Comparison of ENCODE assay signal across 28 mouse cellular contexts in the genomic region with DNA sequence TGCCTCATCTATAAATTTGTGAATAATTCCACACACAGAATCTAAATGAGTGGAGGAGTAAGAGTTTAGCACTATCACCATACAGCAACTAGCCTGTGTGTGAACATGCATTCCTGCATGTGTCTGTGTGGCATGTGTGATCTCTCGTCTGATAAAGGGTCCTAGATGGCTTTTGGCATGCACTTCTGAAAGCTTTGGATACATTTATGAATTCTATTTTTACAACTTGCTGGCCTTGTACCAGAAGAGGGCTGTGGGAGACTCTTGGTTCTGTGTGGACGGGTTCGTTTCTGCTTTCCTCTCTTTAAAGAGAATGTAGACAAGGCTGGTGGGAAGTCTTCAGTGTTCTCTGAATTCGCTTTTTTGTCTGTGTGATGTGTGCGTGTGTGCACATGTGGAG.
DNase-seq lines count a peak whose midpoint lies in the region; ATAC-seq and TF ChIP-seq lines count a peak whose summit lies in the region.
"Had no signal": no experiment of that assay in that cellular context is flagged by ENCODE, and none has a peak within 500 bp of the region (broad histone marks: within the 10 kb centered on the region; RNA-seq: fewer than 3 reads in every experiment).

No protein-coding gene starts in this region.

- intact Hi-C loops in heart, adult 2 months (cut with DNase I): no loop called here

- H3K4me3 ChIP-seq in heart, embryonic 11.5 days (ENCODE audit: low read depth, low read length): no peak overlapping the region
- no peak overlapping the region for H3K4me3 ChIP-seq in heart, embryonic 16.5 days (ENCODE audit: low read length)
- H3K4me3 ChIP-seq in heart, adult 2 months: no peak overlapping the region
- H3K4me3 ChIP-seq in kidney, postnatal 0 days (replicated peaks; ENCODE audit: low read depth, low read length): no peak overlapping the region
- H3K4me3 ChIP-seq in kidney, adult 2 months (ENCODE audit: insufficient read depth, low read depth, low read length): no peak overlapping the region
- H3K4me3 ChIP-seq in embryonic fibroblast, embryonic 13.5 days (ENCODE audit: insufficient read depth, low read length): no peak overlapping the region
- H3K4me3 ChIP-seq: embryonic facial prominence, embryonic 10.5 days; embryonic facial prominence, embryonic 15.5 days; forebrain, embryonic 13.5 days; hindbrain, embryonic 10.5 days; hindbrain, embryonic 15.5 days; limb, embryonic 13.5 days had no signal

- no peak for TF ChIP-seq CTCF in heart, adult 2 months (IDR thresholded peaks at IDR 0.05)
- no peak for TF ChIP-seq CTCF in kidney, postnatal 0 days (IDR thresholded peaks at IDR 0.05; ENCODE audit: low read depth)
- TF ChIP-seq CTCF in kidney, adult 2 months (conservative IDR thresholded peaks at IDR 0.05; ENCODE audit: insufficient read depth, insufficient read length, low read depth, low read length): no peak
- TF ChIP-seq CTCF in embryonic fibroblast, embryonic 13.5 days (IDR thresholded peaks at IDR 0.05; ENCODE audit: borderline replicate concordance, insufficient read depth, low read length): no peak

- no peak overlapping the region for H3K4me2 ChIP-seq in heart, embryonic 11.5 days
- H3K4me2 ChIP-seq in heart, embryonic 16.5 days (ENCODE audit: low read depth, low read length): no peak overlapping the region
- H3K4me2 ChIP-seq in kidney, postnatal 0 days (ENCODE audit: low read length): no peak overlapping the region
- H3K4me2 ChIP-seq: embryonic facial prominence, embryonic 15.5 days; forebrain, embryonic 13.5 days; hindbrain, embryonic 15.5 days; limb, embryonic 13.5 days; liver, embryonic 11.5 days; midbrain, embryonic 11.5 days had no signal

- no peaks in the 10 kb centered on the region for H3K9me3 ChIP-seq in heart, embryonic 11.5 days (replicated peaks; ENCODE audit: control insufficient read depth, low read length)
- no peaks in the 10 kb centered on the region for H3K9me3 ChIP-seq in heart, embryonic 16.5 days (replicated peaks; ENCODE audit: control insufficient read depth, low read length)
- no peaks in the 10 kb centered on the region for H3K9me3 ChIP-seq in kidney, postnatal 0 days (replicated peaks; ENCODE audit: low read length)
- H3K9me3 ChIP-seq: embryonic facial prominence, embryonic 10.5 days; embryonic facial prominence, embryonic 15.5 days; forebrain, embryonic 13.5 days; hindbrain, embryonic 10.5 days; hindbrain, embryonic 15.5 days; limb, embryonic 13.5 days had no signal

- no peak for ATAC-seq in heart, embryonic 11.5 days (replicated peaks; ENCODE audit: insufficient number of reproducible peaks, low FRiP score, low TSS enrichment)
- no peak; the same call in 1 of the 2 replicates for ATAC-seq in heart, embryonic 16.5 days (replicated peaks; ENCODE audit: extremely low read depth, insufficient read depth, low FRiP score)
- no peak for ATAC-seq in kidney, postnatal 0 days (replicated peaks; ENCODE audit: low FRiP score, low read depth)
- ATAC-seq: forebrain, embryonic 13.5 days; inflammation-experienced regulatory T-cells, adult 6 months; Patski had no signal

- 74% methylated on average over 5 of the region's 5 CpGs for WGBS in heart, embryonic 11.5 days (ENCODE audit: insufficient replicate concordance)
- 56% methylated on average over 5 of the region's 5 CpGs for WGBS in heart, embryonic 16.5 days
- 65% methylated on average over 5 of the region's 5 CpGs for whole genome bisulfite sequencing in heart, adult 2 months
- WGBS in kidney, postnatal 0 days: 61% methylated on average over 5 of the region's 5 CpGs
- WGBS in kidney, adult 2 months: 71% methylated on average over 5 of the region's 5 CpGs

- H3K9ac ChIP-seq in heart, embryonic 11.5 days (ENCODE audit: low read depth, low read length): 0 out of 2 replicates have a peak overlapping the region, but pooled peaks have one; percentile 10
- H3K9ac ChIP-seq in heart, embryonic 16.5 days (ENCODE audit: low read length): no peak overlapping the region
- no peak overlapping the region for H3K9ac ChIP-seq in heart, adult 2 months (ENCODE audit: low read depth, low read length)
- H3K9ac ChIP-seq in kidney, postnatal 0 days (ENCODE audit: low read depth, low read length): no peak overlapping the region
- H3K9ac ChIP-seq: embryonic facial prominence, embryonic 15.5 days; forebrain, embryonic 13.5 days; hindbrain, embryonic 15.5 days; limb, embryonic 13.5 days had no signal

- TF ChIP-seq EP300 in heart, adult 2 months (IDR thresholded peaks at IDR 0.05; ENCODE audit: insufficient read depth, low read depth, low read length): no peak

- peaks cover 18% of the 10 kb centered on the region for H3K4me1 ChIP-seq in heart, embryonic 11.5 days (ENCODE audit: control insufficient read depth, insufficient read depth, low read length)
- H3K4me1 ChIP-seq in heart, embryonic 16.5 days (ENCODE audit: control insufficient read depth, insufficient read depth, low read length): peaks cover 23% of the 10 kb centered on the region
- H3K4me1 ChIP-seq in heart, adult 2 months (ENCODE audit: control insufficient read depth, insufficient read depth, low read length): peaks cover 4% of the 10 kb centered on the region
- H3K4me1 ChIP-seq in kidney, postnatal 0 days (replicated peaks; ENCODE audit: insufficient read depth, low read length): peaks cover 4% of the 10 kb centered on the region; the same call in 1 of the 2 replicates
- H3K4me1 ChIP-seq in kidney, adult 2 months (ENCODE audit: control insufficient read depth, insufficient read depth, low read length): peaks cover 17% of the 10 kb centered on the region; the same call in 1 of the 2 replicates
- peaks cover 13% of the 10 kb centered on the region for H3K4me1 ChIP-seq in embryonic fibroblast, embryonic 13.5 days (ENCODE audit: control insufficient read depth, insufficient read depth, low read length)
- H3K4me1 ChIP-seq: forebrain, embryonic 13.5 days had no signal

- no peak for TF ChIP-seq POLR2A in heart, adult 2 months (IDR thresholded peaks at IDR 0.05; ENCODE audit: insufficient read depth, low read depth, low read length)
- no peak for TF ChIP-seq POLR2A in kidney, adult 2 months (IDR thresholded peaks at IDR 0.05; ENCODE audit: low read depth, low read length)
- TF ChIP-seq POLR2A in embryonic fibroblast, embryonic 13.5 days (IDR thresholded peaks at IDR 0.05; ENCODE audit: low read depth, low read length): no peak

- no peaks in the 10 kb centered on the region for H3K27me3 ChIP-seq in heart, embryonic 11.5 days (ENCODE audit: control insufficient read depth, insufficient read depth, low read length)
- H3K27me3 ChIP-seq in heart, embryonic 16.5 days (ENCODE audit: control insufficient read depth, insufficient read depth, low read length): no peaks in the 10 kb centered on the region
- H3K27me3 ChIP-seq in heart, adult 2 months (ENCODE audit: control insufficient read depth, insufficient read depth, low read length): no peaks in the 10 kb centered on the region
- H3K27me3 ChIP-seq in kidney, postnatal 0 days (ENCODE audit: insufficient read depth, low read length): no peaks in the 10 kb centered on the region
- H3K27me3 ChIP-seq in kidney, adult 2 months (replicated peaks; ENCODE audit: control insufficient read depth, insufficient read depth, low read length): no peaks in the 10 kb centered on the region
- H3K27me3 ChIP-seq: embryonic facial prominence, embryonic 15.5 days; forebrain, embryonic 13.5 days; hindbrain, embryonic 15.5 days; limb, embryonic 13.5 days; Patski had no signal

- no peak overlapping the region for H3K27ac ChIP-seq in heart, embryonic 11.5 days (ENCODE audit: low read depth, low read length)
- H3K27ac ChIP-seq in heart, embryonic 16.5 days (ENCODE audit: low read length): peak overlapping the region; percentile 62
- H3K27ac ChIP-seq in heart, adult 2 months: no peak overlapping the region
- peak overlapping the region; percentile 51; the same call in 1 of the 2 replicates for H3K27ac ChIP-seq in kidney, postnatal 0 days
- H3K27ac ChIP-seq in kidney, adult 2 months (ENCODE audit: insufficient read depth, low read depth, low read length): no peak overlapping the region
- H3K27ac ChIP-seq in embryonic fibroblast, embryonic 13.5 days (ENCODE audit: insufficient read depth, low read length): peak overlapping the region; percentile 85
- H3K27ac ChIP-seq: embryonic facial prominence, embryonic 10.5 days; embryonic facial prominence, embryonic 15.5 days; forebrain, embryonic 13.5 days; hindbrain, embryonic 10.5 days; hindbrain, embryonic 15.5 days; limb, embryonic 13.5 days; stomach, postnatal 0 days had no signal

- DNase-seq in heart, adult 11 months: no peak
- DNase-seq in heart, adult 2 months: no peak
- DNase-seq in kidney, postnatal 0 days (ENCODE audit: low spot score): peak; percentile 41
- DNase-seq in kidney, adult 2 months: no peak
- DNase-seq: cerebellum, adult 8-10 months; cerebellum, postnatal 25 days; gastrocnemius, postnatal 10 days; kidney, adult 8-10 months; kidney, postnatal 4 days; lung, postnatal 36 days; right cerebral cortex, postnatal 25 days; thymus, adult 18-20 months; thymus, postnatal 25 days had no signal

- H3K36me3 ChIP-seq in heart, embryonic 11.5 days (ENCODE audit: control insufficient read depth, insufficient read depth, low read length): no peaks in the 10 kb centered on the region
- H3K36me3 ChIP-seq in heart, embryonic 16.5 days (ENCODE audit: control insufficient read depth, insufficient read depth): no peaks in the 10 kb centered on the region
- no peaks in the 10 kb centered on the region for H3K36me3 ChIP-seq in heart, adult 2 months (ENCODE audit: control insufficient read depth, insufficient read depth, low read length)
- H3K36me3 ChIP-seq in kidney, postnatal 0 days (ENCODE audit: insufficient read depth, low read length): no peaks in the 10 kb centered on the region
- no peaks in the 10 kb centered on the region for H3K36me3 ChIP-seq in kidney, adult 2 months (ENCODE audit: control insufficient read depth, insufficient read depth, low read length)
- H3K36me3 ChIP-seq: embryonic facial prominence, embryonic 10.5 days; embryonic facial prominence, embryonic 15.5 days; G1E; hindbrain, embryonic 10.5 days; hindbrain, embryonic 15.5 days; limb, embryonic 13.5 days had no signal

- no peaks in the 10 kb centered on the region for H3K79me2 ChIP-seq in heart, adult 2 months (replicated peaks; ENCODE audit: control insufficient read depth, insufficient read depth, low read length)

Comparison
In these comparisons a context has a peak if more than half of its experiments do, and no peak if none do; other contexts are left out.
1. H3K27ac ChIP-seq: peak in heart, embryonic 16.5 days (single experiment), kidney, postnatal 0 days (single experiment) and embryonic fibroblast, embryonic 13.5 days (single experiment); none in heart, embryonic 11.5 days (single experiment), heart, adult 2 months (single experiment) and kidney, adult 2 months (single experiment).